Mouse (Mus musculus): Measurements from ENCODE around the gene Prom2. TPM values are rescaled to one million over a fixed set of nuclear protein-coding genes. Genes with fewer than 3 reads are reported as not detected.

The Prom2 gene
- total RNA-seq, 1 experiment from 2014 or later = not detected

GRCm38 (mm10) chr2:127503751-127504549 lies 37.3 kb downstream of the Prom2 start:
- ATAC-seq (ENCODE audit: extremely low read depth, insufficient number of reproducible peaks, low FRiP score, poor library complexity, severe bottlenecking) = no peak

- ATAC-seq (ENCODE audit: extremely low read depth, insufficient number of reproducible peaks, low FRiP score, poor library complexity, severe bottlenecking) = peak; percentile 40; the same call in 1 of the 2 replicates
Measured at GRCm38 (mm10) chr2:127501061-127501460, 40.2 kb downstream of the Prom2 start.

GRCm38 (mm10) chr2:127498750-127499149 lies 42.5 kb downstream of the Prom2 start:
- ATAC-seq (ENCODE audit: extremely low read depth, insufficient number of reproducible peaks, low FRiP score, poor library complexity, severe bottlenecking) = no peak

DNA sequence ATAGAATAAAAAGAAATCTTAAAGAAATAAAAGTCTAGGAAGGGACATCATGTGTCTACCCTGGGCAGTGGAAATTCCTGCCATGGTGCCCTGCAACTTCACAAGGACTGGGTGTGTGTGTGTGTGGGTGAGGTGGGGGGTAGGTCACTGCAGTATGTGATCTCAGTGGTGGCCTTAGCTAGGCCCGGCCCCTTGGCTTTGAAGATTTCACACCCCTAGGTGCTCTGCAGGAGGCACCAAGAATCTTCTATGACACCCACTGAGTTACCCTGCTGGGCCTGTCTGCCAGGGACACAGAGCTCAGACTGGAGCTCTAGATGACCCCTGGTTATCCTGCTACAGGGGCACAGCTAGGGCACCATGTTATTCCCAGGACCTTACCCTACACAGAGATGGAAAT lies 44.9 kb downstream of the Prom2 start:
- no peak for ATAC-seq (ENCODE audit: extremely low read depth, insufficient number of reproducible peaks, low FRiP score, poor library complexity, severe bottlenecking)

DNA sequence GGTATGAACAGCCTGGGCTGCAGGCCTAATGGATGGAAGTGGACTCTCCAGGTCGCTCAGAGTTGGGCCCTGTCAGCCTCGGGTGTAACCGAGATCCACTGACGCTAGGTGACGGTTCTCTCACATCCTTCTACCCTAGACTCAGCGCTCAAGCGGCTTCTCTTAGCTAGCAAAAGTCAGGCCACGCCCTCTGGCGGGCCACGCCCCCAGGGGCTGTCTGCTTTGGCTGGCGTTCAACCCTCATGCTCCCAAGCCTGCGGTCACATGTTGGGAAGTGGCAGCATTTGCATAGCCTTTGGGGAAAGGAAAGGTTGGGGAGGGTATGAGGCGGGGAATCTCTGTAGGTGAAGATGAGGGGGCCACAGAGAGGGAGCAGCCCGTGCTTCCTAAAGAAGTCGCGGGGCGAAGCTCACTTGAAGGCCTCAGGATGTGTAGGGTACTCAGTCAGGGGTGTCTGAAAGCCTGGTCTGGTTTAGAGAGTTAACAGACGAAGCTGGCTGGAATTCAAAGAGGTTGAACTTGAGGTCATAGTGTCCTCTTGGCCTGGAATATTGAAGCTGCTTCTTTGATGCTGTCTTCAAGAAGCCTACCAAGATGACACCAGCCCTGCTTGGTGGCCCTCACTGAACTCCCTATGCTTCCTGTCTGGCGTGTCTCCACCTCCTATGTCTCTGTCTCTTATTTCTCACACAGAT lies 56.6 kb downstream of the Prom2 start:
- ATAC-seq (ENCODE audit: extremely low read depth, insufficient number of reproducible peaks, low FRiP score, poor library complexity, severe bottlenecking) = no peak

DNA sequence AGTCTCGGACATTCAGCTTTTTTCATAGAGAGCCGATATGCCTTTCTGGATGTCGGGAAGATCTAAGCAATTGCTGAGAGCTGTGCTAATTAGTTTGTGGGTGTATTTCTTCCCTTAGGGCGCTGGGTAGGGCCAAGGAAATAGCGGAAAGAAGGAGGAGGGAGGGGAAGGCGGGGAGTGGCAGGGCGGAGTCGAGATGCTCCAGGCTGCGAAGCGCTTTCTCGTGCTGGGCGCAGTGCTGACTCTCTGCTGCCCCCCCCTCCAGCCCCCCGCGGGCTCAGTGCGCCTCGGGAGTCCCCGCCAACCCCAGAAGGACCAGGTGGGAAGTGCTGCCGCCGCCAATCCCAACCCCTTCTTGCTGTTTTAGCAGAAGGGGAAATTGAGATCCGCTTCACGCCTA lies 58.3 kb downstream of the Prom2 start:
- ATAC-seq (ENCODE audit: extremely low read depth, insufficient number of reproducible peaks, low FRiP score, poor library complexity, severe bottlenecking) = no peak

- no peak for ATAC-seq (ENCODE audit: extremely low read depth, insufficient number of reproducible peaks, low FRiP score, poor library complexity, severe bottlenecking)
Measured at GRCm38 (mm10) chr2:127482533-127482911, 58.7 kb downstream of the Prom2 start.

DNA sequence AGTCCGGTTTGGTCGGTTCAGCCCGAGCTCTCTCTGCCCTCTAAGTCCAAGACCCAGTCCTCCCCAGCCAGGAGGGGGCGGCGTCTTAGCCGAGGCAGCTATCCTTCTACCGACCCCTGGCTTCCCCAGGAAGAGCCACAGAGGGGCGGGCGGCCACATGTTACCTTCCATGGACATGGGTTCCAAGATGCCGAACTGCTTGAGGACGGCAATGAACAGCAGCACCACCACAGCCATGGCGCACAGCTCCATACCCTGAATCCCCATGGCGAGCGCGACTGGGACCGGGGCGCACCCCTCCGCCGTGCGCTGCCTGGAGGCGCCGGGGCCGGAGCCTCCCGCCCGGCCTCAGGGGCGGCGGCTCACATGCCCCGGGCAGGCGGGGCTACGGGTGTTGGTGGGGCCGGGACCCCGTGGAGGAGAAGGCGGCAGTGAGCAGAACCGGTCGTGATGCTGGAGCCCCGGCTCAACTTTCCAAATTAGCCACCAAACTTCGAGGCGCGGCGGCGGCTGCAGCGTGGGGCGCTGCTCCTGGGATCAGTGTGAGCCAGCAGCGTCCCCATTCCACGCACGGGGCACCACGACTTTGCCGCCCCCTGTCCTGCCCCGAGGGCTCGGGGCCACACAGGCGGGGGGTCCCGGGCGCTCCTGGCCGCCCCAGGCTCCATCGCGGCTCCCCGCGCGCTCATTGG lies 59.3 kb downstream of the Prom2 start:
- ATAC-seq (ENCODE audit: extremely low read depth, insufficient number of reproducible peaks, low FRiP score, poor library complexity, severe bottlenecking) = no peak

DNA sequence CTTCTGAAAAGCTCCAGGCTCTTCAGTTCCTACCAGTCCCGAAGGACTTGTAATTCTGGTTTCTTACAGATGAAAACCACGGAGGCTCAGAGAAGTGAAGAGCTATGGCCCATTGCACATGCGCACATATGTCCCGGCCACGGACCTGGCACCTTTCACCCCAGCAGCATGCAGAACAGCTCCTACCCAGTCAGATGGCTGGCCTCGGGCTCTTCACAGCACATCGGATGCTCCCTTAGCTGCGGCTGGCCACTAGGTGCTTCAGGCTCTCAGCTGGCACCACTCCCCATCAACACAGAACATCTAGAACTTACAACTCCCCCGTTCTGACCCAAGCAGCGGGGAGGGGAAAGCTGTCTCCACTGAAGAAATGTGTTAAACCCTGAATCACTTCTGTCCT lies 61.5 kb downstream of the Prom2 start:
- ATAC-seq (ENCODE audit: extremely low read depth, insufficient number of reproducible peaks, low FRiP score, poor library complexity, severe bottlenecking) = no peak

GRCm38 (mm10) chr2:127479210-127479609 lies 62.1 kb downstream of the Prom2 start:
- ATAC-seq (ENCODE audit: extremely low read depth, insufficient number of reproducible peaks, low FRiP score, poor library complexity, severe bottlenecking) = no peak

Other genes with a start within 250 kb of the Prom2 start
- gene Dusp2, start 205.3 kb downstream of the Prom2 start, total RNA-seq (2017) = 175 and 211 TPM in 2 replicates
- 1.2 and 1.5 TPM in 2 replicates for gene Astl, start 202.8 kb downstream of the Prom2 start, total RNA-seq (2017)
- not detected in 2 replicates for gene Adra2b, start 178.3 kb downstream of the Prom2 start, total RNA-seq (2017)
- not detected in 2 replicates for gene Gpat2, start 116.3 kb downstream of the Prom2 start, total RNA-seq (2017)
- gene Fahd2a, start 96.9 kb downstream of the Prom2 start, total RNA-seq (2017) = 8.5 and 11.8 TPM in 2 replicates
- 0.25 TPM in 1 of 2 replicates, not detected in the other for gene Kcnip3, start 19.4 kb downstream of the Prom2 start, total RNA-seq (2017)
- gene Zfp661, start 45.6 kb upstream of the Prom2 start, total RNA-seq (2017) = 4.4 and 5.2 TPM in 2 replicates
- gene Mrps5, start 45.8 kb upstream of the Prom2 start, total RNA-seq (2017) = 29.9 and 34.9 TPM in 2 replicates
- gene Mal, start 115.2 kb upstream of the Prom2 start, total RNA-seq (2017) = 4.9 and 7.6 TPM in 2 replicates
- gene Mall, start 188.5 kb upstream of the Prom2 start, total RNA-seq (2017) = 0.61 TPM in 1 of 2 replicates, not detected in the other
- gene Nphp1, start 247.4 kb upstream of the Prom2 start, total RNA-seq (2017) = 0.58 TPM in 1 of 2 replicates, not detected in the other

Data from neutrophil, adult 5-6 weeks (primary cell).